Mouse (Mus musculus): ENCODE results near the gene Efna5.

Efna5 gene

DNA sequence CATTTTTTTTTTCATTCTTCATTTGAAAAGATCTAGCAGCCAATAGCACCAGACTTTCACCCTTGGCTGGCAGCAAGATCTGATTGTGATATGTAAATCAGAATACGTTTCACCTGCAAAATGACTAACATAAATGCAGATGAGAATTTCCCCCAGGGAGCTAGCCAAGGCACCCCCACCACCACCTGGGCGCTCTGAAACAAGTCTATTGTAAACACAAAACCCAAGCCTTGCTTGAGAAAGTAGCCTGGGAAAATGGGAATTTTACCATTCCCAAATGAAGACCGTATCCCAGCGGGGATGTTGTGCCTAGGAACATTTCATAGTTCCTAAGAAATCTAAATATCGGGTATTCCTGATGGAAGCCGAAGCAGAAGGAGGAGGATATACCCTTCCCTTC is 92.3 kb downstream of the Efna5 start:
- DNase-seq (ENCODE audit: low spot score in 2 of 2), result no peak

DNA sequence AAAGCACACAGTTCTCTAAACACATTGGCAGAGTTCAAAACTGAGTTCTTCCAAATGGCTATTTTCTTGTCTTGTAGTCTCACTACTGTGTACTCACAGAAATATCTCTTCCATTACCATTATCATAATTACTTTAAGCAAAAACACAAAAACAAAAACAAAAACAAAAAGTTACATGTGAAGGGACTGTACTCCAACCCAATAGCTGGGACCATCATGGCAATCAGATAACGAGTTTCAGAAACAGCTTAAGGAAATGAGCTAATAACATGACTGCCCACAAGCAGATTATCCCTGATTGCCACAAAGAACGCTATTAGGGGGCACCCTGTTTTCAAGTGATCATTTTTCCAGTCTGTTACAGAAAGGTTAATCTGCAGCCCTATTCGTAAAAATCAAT is 93.3 kb downstream of the Efna5 start:
- DNase-seq (ENCODE audit: low spot score in 2 of 2), result no peak

DNA sequence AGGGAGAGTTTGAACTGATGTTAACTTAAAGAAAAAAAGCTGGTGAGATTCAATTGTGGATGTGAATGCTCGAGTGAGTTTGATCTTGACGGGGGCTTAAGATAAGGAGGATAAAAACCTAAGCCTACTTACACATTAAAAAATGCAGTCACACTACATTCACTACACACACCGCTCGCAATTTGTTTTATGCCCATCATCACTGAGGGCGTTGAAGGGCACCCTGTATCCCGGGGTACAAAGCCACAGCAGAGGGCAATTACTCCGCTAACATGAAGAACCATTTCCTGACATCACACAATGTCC is 94.6 kb downstream of the Efna5 start:
- no peak for DNase-seq (ENCODE audit: low spot score in 2 of 2)

DNA sequence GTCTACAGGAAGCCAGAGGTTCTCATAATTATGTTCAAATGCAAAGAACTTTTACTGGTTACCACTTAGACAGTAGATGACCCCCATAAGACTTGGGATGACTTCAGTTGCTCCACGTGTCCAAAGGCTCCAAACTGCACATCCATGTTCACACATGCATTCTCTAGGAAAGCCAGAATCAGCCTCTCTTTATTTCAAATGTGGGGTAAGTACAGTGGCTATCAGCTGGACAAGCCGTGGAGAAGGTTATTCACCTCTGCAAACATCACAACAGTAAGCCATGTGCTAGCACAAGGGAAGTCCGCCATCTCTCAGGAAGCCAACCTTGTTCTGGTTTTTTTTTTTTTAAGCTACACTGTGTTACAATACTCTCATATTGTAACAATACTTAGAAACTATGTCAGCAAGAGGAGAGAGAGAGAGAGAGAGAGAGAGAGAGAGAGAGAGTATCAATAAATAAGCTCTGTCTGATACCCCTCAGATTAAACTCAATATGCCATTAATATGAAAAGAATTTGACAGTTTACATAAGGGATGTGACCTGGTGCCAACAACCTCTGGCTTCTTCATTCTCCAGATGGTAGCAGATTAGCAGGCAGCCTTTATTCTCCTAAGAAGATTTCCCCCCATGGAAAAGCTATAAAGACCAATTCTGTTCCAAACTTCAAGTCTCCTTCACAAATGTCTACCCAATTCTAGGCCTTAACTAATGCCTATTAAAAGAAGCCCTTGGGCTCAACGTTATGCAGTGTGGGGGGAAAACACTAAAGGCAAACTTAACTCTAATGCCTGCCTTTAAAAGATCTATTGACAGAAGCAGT is 95.1 kb downstream of the Efna5 start:
- no peak for DNase-seq (ENCODE audit: low spot score in 2 of 2)

DNA sequence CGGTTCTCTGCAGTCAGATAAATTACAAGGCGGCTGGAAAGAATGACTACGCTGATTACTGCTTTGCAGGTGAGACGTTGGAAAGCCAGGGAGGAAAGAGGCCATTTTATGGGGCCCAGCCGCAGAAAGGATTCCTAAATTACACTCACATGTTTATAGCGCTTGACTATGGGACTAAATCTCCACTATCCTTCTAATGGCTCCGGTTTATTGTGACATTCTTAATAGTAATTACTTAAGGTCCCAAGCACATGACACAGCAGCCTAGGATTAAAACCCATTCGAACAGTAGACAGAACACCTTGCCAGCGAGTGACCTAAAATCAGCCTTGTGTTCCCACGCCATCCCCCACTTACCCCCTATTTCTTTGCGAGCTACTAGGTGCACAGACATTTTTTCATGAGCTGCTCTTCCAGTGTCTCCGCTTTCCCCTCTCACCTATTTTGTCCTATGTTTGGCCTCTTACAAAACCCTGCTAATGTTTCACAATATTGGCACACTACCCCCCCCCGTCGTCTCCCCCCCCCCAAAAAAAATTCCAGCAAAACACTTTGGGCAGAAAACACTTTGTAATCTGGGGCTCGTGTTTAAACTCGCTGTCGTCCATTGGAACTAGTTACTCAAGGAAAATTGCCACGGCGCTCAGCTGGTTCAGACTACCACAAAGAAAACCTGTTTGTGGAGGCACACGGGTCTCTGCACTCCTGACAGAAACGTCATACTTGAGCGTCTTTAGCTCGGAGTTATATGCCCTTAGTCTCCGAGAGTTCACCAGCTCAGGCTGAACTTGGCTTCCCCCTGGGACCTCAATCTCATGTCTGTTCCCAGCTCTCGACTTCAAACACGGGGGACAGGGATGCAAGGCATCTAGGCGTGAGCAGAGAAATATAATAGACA is 96.6 kb downstream of the Efna5 start:
- DNase-seq (ENCODE audit: low spot score in 2 of 2), result no peak

DNA sequence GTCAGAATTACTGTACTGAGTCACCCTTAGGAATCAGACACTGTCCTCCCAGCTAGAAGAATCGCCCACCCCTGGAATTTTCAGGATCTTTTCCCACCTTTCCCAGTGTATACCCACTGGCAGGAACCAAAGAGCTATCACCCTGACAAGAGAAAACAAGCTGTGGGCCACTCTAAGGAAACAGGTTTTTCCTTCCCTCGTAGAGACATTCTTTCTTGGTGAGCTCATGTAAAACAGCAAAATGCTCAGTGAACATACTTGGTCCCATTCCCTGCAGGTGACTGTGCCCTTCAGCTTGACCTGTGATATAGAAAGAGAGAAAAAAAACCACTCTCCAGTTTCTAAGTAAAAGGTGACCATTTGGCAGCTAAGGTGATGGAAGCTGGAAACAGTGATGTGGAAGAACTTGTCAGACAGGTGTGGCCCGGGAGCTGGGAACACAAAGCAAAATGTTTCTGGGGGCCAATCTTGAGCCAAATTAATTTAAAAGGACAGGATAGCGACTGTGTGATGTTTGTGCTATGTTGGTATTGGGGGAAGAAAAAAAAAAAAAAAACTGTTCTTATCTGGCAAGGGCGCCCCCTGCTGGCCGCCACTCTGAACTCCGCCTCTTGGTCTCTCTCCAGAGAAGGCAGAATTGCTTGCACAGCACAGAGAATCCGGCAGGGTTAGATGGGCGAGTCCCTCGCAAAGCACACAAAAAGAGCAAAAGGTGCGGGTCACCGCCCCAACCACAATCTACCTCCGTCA is 97.4 kb downstream of the Efna5 start:
- DNase-seq (ENCODE audit: low spot score in 2 of 2), result peak; percentile 45 to 80

DNA sequence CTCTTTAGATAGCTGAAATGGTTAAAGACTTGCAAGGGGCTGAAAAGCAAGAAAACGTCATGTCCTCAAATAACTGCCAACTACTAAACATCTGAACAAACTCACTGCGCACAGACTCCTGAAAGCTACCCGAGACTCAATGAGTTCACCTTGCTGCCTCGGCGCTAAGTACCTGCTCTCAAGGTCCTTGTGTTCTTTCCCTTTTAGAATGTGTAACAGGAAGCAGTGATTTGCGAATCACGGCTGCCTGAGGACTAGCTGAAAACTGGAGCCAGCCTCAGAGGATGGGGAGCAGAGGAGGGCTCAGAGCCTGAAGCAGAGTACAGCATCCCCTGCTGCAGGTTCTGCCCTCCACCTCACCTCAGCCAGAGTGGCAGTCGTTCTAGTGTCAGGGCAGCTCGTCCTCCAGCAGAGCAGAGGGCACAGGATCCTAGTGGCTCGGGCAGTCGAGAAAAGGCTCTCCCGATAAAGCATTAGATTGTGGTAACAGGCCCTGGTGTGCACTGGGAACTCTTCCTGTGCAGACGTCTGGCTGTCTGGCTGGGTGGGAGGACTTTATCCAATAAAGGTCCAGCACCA is 98.2 kb downstream of the Efna5 start:
- no peak for DNase-seq (ENCODE audit: low spot score in 2 of 2)

DNA sequence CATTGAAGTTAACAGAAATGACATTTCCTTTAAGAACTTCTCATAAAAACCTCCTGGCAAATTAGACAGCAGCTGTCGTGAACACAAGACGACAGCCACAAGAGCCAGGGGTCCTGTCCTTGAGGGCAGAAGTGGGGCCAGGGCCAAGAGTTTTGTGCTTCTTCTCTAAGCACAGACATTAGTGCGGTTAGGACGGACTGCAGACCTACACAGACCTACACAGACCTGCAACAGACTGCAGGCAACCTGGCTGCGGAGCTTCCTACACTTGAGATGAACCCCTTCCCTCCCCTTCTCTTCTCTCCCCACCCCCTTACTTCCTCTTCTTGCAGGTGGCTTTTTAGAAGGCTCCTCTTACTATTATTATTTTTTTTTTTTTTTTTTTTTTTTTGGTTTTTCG is 100.0 kb downstream of the Efna5 start:
- peak; percentile 5 to 32 for DNase-seq (ENCODE audit: low spot score in 2 of 2)

DNA sequence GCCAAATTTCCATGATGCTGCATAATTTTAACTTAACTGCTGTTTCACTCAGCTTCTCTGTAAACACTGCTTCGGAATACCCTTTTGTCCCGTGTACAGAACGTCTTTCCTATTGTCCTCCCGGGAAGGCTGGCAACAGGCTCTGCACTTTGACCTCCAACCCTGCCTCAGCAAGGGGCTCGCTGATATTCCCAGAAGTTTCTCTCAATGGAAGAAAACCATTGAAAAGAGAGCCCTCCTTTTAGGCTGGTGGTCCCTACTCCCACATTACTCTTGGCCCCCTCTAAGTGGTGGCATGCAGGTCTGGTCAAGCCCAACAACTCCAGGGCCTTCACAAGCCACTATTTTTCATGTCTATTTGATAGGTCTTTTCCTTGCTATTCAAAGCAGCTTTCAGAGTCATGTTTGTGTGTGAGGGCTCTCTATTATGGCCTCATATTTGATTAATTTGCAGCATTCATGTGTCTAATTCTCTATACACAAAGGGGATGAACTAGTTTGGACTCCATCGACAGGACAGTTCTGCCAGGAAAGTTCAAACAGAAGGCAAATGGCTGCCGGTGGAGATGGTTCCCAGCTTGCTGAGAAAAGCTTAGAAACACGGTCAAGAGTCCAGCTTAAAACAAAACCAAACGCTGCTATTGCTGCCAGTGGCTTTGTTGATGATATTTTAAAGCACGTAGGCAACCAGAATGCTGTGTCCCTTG is 103.1 kb downstream of the Efna5 start:
- no peak for DNase-seq (ENCODE audit: low spot score in 2 of 2)

DNA sequence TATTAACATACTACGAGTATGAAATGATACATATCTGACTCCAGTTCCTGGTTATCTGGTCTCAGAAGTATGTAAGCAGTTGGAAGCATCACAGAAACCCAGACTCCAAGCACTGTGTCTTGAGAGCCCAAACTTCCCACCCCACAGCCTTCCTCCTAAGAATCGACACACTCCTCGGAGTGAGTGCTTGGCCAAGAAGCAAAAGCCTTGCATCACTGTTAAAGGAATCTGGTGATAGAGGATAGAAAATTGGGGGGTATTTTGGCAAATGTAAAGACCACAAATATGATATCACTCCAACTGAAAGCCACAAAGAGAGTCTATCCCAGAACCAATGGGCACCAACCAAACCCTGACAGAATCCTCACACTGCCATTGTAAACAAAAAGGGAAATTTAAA is 104.4 kb downstream of the Efna5 start:
- no peak for DNase-seq (ENCODE audit: low spot score in 2 of 2)

DNA sequence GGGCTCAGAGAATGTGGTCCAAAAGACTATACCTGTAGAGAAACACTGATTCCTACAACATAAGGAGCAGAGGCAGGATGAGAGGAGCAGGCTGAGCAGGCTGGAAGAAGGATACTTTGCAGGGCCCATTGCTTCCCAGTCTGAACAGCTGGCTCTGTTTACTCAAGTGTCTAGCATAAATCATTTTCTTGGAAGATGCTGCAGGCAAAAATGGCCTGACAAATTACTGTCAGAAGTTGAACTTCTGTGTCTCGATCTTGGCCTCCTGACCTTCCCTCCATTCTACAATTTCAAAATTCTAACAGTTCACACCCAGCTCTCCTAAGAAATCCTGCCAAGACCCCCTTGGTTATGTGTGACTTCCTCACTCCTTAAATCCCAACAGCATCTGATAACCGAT is 105.1 kb downstream of the Efna5 start:
- no peak for DNase-seq (ENCODE audit: low spot score in 2 of 2)

DNA sequence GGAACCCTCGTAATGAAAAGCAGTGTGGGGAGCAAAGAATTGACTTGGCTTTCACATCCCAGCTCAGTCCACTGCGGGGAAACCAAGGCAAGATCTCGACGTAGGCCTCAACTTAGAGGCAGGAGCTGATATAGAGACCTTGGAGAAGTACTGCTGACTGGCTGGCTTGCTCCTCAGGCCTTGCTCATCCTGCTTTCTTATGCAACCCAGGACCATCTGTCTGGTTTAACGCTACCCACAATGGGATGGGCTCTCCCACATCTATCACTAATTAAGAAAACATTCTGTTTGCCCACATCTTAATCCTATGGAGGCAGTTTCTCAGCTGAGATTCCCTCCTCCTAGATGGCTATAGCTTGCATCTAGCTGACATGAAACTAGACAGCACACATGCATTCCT is 105.7 kb downstream of the Efna5 start:
- no peak for DNase-seq (ENCODE audit: low spot score in 2 of 2)

DNA sequence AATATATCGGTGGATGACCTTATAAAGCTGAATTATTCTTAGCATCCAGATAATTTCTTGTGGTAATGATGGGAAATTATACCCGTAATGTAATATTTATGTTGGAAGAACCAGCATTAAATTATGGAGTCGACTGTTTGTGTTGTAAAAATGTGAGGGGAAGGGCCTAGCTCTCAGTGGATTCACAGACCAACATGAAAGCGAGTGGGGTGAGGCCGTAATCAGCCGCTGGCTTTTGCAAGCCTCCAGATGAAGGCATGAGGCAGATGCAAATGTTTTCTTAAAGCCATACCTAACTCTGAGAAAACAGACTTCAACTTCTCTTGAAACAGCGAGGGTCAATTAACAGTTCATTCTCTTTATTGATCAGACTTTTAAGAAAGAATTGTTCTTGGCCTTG is 106.4 kb downstream of the Efna5 start:
- no peak for DNase-seq (ENCODE audit: low spot score in 2 of 2)

DNA sequence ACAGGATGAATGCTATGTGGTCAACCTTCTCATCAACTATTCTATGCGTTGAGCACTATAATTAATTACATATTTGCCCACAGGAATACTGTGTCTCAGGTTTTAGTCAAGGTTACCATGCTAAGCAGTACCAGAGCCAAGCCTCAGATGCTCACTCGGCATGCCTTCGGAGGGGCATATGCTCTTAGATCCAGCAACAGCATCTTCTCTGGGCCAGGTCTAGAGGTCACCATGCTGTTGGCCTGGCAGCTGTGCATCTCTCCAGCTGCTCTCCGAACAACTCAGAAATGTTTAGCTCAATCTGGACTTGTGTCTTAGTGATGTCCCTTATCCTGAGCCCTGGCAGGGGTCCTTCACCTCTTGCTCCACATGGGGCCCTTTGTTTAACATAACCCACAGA is 114.4 kb downstream of the Efna5 start:
- no peak for DNase-seq (ENCODE audit: low spot score in 2 of 2)

DNA sequence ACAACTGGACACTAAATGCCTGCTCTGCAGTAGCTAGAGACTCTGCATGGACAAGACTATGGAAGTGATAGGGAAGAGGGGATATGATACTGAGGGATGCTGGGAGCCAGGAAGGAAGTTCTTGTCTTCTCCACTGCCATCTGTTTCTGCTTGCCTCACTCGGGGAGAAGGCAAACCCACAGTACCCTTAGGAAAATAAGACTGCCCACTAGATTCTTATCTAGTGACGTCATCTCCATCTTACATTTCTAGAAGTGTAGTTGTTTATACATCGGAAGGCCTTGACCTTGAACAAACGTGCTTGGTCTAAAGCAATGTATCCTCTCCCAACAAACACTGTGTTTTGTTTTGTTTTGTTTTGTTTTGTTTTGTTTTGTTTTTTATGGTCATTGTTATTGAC is 116.0 kb downstream of the Efna5 start:
- no peak for DNase-seq (ENCODE audit: low spot score in 2 of 2)

DNA sequence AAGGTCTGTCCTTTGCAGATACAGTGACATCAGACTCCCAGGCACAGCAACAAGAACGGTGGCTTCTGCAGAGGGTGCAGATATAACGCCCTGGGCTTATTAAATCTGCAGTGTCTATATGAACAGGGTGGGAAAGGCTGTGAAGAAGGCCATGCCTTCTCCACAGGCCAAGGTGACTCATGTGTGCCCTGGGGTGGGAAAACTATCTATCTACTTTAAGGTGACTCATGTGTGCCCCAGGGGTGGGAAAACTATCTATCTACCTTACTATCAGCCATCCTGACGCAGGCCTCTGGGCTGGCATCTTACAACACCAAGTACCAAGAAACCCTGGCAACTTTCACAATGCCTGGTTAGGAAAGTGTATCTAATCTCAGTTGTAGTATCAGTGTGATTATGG is 124.2 kb downstream of the Efna5 start:
- no peak for DNase-seq (ENCODE audit: low spot score in 2 of 2)

DNA sequence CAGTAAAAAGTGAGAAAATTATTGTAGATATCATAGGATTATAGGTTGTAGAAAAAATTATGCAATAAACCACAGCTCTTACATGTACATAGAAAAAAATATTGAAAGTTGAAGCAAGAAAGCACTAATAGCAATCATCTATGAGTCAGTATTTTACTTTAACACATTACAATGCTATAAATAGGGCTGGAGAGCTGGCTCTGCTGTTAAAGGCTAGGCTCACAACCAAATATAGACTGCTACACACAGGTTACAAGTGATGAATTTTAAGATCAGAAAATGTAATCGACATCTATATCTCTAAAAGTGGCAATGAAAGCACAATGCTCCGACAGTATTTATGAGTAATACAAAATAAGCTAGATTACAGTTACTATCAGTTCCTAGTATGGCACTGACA is 125.5 kb downstream of the Efna5 start:
- no peak for DNase-seq (ENCODE audit: low spot score in 2 of 2)

DNA sequence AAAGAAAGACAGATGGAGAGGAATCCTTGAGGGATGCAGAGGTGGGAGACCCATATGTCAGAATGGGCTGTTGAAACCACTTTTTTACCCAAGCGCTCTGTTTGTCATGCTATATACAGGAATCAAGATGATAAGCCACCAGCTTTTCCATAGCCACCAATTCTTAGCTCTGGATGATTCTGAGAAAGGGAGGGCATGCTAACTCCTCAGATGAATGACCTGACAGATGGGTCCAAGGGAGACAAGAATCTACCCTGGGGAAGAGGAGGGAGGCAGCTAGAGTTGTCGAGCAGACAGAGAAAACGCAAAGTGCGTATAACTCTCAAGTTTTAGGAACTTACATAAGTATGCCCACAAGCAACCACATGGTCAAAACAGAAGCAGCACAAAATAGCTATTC is 126.5 kb downstream of the Efna5 start:
- DNase-seq (ENCODE audit: low spot score in 2 of 2), result no peak

DNA sequence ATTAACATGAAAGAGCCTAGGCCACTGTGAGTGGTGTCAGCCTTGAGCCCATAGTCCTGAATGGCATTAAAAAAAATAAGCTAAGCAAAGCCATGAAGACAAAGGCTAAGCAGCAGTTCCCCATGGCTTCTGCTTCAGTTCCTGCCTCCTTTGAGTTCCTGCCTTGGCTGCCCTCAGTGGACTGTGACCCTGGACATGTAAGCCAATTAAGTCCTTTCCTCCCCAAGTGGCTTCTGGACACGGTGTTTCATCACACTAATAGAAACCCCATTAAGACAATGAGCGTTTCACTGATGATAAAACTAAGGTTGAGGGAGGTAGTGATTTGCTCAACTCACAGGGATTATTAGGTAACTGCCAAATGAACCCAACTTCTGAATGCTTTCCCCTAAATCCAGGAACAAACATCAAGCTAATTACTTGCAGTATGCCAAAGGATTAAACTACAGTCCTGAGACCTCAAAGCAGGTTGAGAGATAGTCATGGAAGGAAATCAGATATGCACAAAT is 128.7 kb downstream of the Efna5 start:
- no peak for DNase-seq (ENCODE audit: low spot score in 2 of 2)

DNA sequence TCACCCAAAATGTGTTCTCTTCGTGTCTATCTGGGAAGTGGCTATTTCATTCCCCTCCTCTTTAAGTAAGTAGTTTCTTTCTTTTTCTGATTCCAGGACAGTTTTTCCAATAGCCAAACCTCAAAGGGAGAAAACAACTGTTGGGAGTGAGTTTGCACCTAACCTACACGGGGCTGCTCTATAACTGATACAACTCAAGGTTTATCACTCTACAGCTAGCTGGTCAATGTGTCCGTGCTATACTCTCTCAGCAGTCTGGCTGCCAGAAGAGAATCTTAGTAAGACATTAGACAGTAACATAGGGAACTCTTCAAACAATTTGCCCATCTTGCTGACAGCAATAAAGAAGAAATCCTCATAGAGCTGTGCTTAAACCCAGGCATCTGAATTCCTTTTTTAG is 130.5 kb downstream of the Efna5 start:
- no peak for DNase-seq (ENCODE audit: low spot score in 2 of 2)
